Mouse (Mus musculus) neural tube, embryonic 11.5 days (tissue): Measurements from ENCODE around the gene Trappc2l. TPM values are rescaled to one million over a fixed set of nuclear protein-coding genes. Genes with fewer than 3 reads are reported as not detected.

ENCODE experiments used
- ATAC-seq: fragments of 200-750 bp; cut with Nextera tagmentation; 2 replicates; pipeline ENCODE4 v1.8.0; 2017; ENCODE audit warnings: moderate number of reproducible peaks, mild to moderate bottlenecking, moderate TSS enrichment, moderate library complexity; ENCODE audit not compliant: insufficient read depth, low FRiP score, low TSS enrichment
- DNase-seq: peaks from one replicate; pipeline ENCODE4 v3.0.0-alpha.2; 2015; ENCODE audit warnings: low spot score
- H3K27ac ChIP-seq: fragments of 300-500 bp; sonication (generic); 2 replicates; pipeline ENCODE4 v1.5.1; 2014; ENCODE audit warnings: low read depth, mild to moderate bottlenecking, low read length
- H3K27me3 ChIP-seq: fragments of 300-500 bp; sonication (generic); 2 replicates; pipeline ENCODE4 v1.6.1; 2014; ENCODE audit warnings: mild to moderate bottlenecking, low read length, mixed read lengths; ENCODE audit not compliant: control insufficient read depth, insufficient read depth
- H3K36me3 ChIP-seq: fragments of 300-500 bp; sonication (generic); 2 replicates; pipeline ENCODE4 v1.6.1; 2014; ENCODE audit warnings: mild to moderate bottlenecking, low read length, moderate library complexity, mixed read lengths; ENCODE audit not compliant: control insufficient read depth, insufficient read depth
- H3K4me1 ChIP-seq: fragments of 300-500 bp; sonication (generic); 2 replicates; pipeline ENCODE4 v1.6.1; 2014; ENCODE audit warnings: low read length, mixed read lengths; ENCODE audit not compliant: control insufficient read depth, insufficient read depth
- H3K4me2 ChIP-seq: fragments of 300-500 bp; sonication (generic); 2 replicates; pipeline ENCODE4 v1.6.1; 2014; ENCODE audit warnings: low read depth, mild to moderate bottlenecking, moderate library complexity
- H3K4me3 ChIP-seq: fragments of 300-500 bp; sonication (generic); 2 replicates; pipeline ENCODE4 v1.5.1; 2014; ENCODE audit warnings: low read depth, low read length
- H3K9ac ChIP-seq: fragments of 300-500 bp; sonication (generic); 2 replicates; pipeline ENCODE4 v1.6.1; 2014; ENCODE audit warnings: mild to moderate bottlenecking, low read length
- H3K9me3 ChIP-seq: fragments of 300-500 bp; sonication (generic); 2 replicates; pipeline ENCODE4 v1.6.1; 2016; ENCODE audit warnings: low read length; ENCODE audit not compliant: control insufficient read depth
- WGBS: fragments of 180-500 bp; shearing (Covaris S2); extraction: QIAGEN DNeasy Blood & Tissue Kit; methylation state at CpG from one replicate; pipeline ENCODE4 v1.1.7; 2014; 5-methylcytosine and 5-hydroxymethylcytosine counted together
- polyA plus RNA-seq: library from polyadenylated mRNA; unstranded; fragments of >200 nt; fragmentation: Nextera tagmentation; extraction: Ambion mirVana; gene quantifications from 2 replicates; pipeline ENCODE4 v1.2.1, GENCODE M21; 2014

Trappc2l gene
- polyA plus RNA-seq, 1 experiment from 2014 or later, result 59.7 TPM

DNA sequence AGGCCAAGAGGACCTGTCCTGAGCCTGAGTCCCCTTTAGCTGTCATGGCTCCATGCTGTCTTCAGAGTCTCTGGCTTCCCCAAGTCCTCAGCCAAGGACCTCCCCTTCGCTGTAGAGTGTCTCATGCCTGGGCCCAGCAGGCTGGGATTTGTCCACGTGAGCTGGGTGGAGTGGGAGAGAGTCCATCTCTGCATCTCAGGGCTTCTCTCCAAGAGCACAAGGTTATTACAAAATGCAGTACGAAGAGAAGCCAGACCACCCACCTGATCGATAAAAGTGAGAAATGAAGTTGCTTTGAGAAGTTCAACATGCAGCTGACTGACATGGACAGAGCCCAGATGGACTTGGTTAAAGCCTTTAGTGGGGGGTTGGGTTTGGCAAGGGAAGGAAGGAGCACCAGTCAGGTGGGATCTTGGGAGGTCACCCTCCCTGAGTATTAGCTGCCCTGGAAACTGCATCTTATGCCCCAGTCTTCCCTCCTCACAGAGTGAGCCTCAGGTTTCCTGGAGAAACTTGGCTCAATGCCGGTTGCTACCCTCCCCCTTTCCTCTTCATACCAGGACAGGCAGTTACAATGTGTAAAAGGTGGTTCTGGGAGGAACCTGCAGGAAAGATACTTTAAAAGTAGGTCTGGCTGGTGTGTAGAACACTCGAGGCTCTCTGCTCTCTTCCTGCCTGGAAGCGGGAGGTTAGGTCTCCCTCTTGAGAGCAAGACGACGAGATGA is 4.9 kb downstream of the Trappc2l start:
- H3K36me3 ChIP-seq, result no peaks in the 10 kb centered on the region
- DNase-seq (peak; percentile 11), ATAC-seq (no peak)
- no peak overlapping the region for H3K9ac ChIP-seq
- H3K27ac ChIP-seq, result no peak overlapping the region
- H3K4me3 ChIP-seq, result no peak overlapping the region
- H3K4me1 ChIP-seq, result peaks cover 11% of the 10 kb centered on the region; the same call in 1 of the 2 replicates
- H3K9me3 ChIP-seq, result no peaks in the 10 kb centered on the region
- H3K27me3 ChIP-seq, result no peaks in the 10 kb centered on the region
- no peak overlapping the region for H3K4me2 ChIP-seq
- 75% methylated on average over 9 of the region's 9 CpGs for WGBS

DNA sequence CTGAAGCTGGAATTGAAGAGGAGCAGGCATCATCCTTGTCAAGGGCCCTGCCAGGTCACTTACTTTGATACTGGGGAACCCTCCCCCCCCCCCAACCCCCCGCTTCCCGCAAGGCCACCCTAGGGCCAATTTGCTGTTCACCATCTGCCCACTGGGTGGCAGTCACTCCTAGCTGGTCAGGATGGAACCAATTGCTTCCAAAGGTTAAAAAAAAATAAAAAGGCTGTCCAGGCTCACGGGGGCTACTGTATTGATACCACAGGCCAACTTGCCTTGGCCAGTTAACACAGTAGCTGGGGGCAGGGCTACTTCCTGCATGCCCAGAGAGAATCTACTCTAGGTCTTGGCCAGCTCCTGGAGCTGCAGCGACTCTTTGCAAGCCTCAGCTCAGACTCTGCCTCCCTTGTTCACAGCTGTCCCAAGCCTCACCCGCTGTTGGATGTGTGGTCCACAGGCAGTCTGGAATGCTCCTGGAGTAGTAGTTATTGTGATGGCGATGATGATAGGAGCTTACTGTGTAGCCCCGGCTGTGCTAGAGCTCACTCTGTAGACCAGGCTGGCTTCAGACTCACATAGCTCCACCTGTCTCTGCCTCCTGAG is 6.6 kb downstream of the Trappc2l start:
- Histone ChIP-seq H3K4me2 (no peak overlapping the region), H3K27me3 (no peaks in the 10 kb centered on the region), H3K9me3 (no peaks in the 10 kb centered on the region), H3K36me3 (no peaks in the 10 kb centered on the region), H3K4me1 (peaks cover 5% of the 10 kb centered on the region; the same call in 1 of the 2 replicates), H3K27ac (no peak overlapping the region), H3K9ac (no peak overlapping the region), H3K4me3 (no peak overlapping the region)
- ATAC-seq, result no peak
- peak; percentile 86 for DNase-seq
- WGBS, result 37% methylated on average over 5 of the region's 7 CpGs

DNA sequence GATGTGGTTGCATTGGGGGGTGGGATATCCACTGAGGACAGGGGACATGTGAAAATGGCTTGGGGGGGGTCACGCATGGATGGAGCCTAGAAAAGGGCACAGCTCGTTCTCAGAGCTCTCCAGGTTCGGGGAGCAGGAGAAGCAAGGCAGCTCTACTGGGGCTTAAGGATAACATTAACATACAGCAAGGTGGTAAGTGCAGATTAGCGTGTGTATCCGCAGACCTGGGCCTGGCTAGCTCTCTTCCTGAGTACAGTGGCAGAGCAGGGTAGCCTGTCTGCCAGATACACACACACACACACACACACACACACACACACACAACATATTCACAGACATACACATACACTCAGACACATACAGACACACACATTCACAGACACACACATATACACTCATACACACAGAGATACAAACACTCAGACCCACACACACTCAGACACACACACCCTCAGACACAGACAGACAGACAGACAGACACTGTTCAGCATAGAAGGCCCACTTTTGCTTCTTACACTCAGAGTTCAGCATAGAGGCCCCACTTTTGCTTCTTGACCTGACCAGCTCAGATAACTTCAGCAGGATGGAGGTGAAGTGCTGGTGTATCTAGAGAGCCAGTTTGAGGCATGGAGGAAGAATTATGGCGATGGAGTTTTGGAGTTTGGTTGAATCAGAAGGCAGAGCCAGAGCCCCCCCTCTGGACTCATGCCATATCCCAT is 7.4 kb downstream of the Trappc2l start:
- no peaks in the 10 kb centered on the region for H3K27me3 ChIP-seq
- 79% methylated on average over 6 of the region's 6 CpGs for WGBS
- H3K9ac ChIP-seq, result no peak overlapping the region
- H3K4me1 ChIP-seq, result peaks cover 5% of the 10 kb centered on the region; the same call in 1 of the 2 replicates
- H3K9me3 ChIP-seq, result no peaks in the 10 kb centered on the region
- no peak overlapping the region for H3K4me2 ChIP-seq
- no peak overlapping the region for H3K4me3 ChIP-seq
- no peak for ATAC-seq
- no peak overlapping the region for H3K27ac ChIP-seq
- H3K36me3 ChIP-seq, result no peaks in the 10 kb centered on the region
- DNase-seq, result no peak

DNA sequence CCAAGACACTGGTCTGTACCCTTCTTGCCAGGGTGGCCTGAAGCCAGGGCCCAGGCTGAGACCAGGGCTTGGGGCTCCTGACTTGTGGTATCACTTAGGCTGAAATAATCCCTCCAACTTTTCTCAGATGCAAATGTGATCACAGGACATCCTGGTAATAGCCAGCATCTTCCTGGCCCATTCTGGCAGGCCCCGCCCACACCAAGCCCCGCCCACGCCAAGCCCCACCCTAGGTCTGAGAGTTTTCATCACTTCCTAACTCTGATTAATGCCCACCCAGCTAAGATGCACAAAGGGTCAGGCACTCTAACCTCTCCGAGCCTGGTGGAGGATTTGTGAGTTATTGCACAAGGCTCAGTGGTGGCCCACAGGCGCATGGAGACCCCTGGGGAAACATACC is 9.0 kb downstream of the Trappc2l start:
- H3K4me3 ChIP-seq, result no peak overlapping the region
- no peak overlapping the region for H3K27ac ChIP-seq
- WGBS, result 41% methylated on average over 5 of the region's 5 CpGs
- no peak overlapping the region for H3K4me2 ChIP-seq
- no peaks in the 10 kb centered on the region for H3K27me3 ChIP-seq
- H3K4me1 ChIP-seq, result peaks cover 5% of the 10 kb centered on the region; the same call in 1 of the 2 replicates
- no peak for DNase-seq
- no peak overlapping the region for H3K9ac ChIP-seq
- no peaks in the 10 kb centered on the region for H3K36me3 ChIP-seq
- ATAC-seq, result no peak
- H3K9me3 ChIP-seq, result no peaks in the 10 kb centered on the region

DNA sequence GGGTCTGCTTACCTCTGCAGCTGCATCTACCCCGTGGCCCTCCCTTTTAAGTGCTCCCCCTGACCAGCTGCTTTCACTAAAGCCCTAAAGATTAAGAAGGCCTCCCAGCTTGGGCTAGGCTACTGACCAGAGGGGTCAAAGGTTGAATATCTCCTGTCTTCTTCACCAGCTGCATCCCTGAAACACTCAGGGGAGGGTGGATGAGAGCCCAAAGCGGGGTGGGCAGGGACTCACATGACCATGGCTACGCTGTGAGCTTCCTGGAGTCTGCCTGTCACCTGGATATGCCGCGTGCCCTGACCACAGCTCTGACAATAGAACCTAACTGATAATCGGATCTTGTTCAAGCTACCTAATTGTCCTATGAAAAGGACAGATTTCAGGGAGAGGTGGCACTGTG is 11.3 kb downstream of the Trappc2l start, which contains the start of gene Pabpn1l:
Gene Pabpn1l, minus strand, starts transcription at position 13 of the 400 bp plus-strand sequence.
- Histone ChIP-seq H3K36me3 (no peaks in the 10 kb centered on the region), H3K4me2 (no peak within 1 kb of the TSS), H3K4me3 (no peak within 1 kb of the TSS), H3K9me3 (no peaks in the 10 kb centered on the region), H3K9ac (no peak within 1 kb of the TSS), H3K4me1 (peaks cover 5% of the 10 kb centered on the region; the same call in 1 of the 2 replicates), H3K27ac (no peak within 1 kb of the TSS), H3K27me3 (no peaks in the 10 kb centered on the region)
- ATAC-seq, result no peak
- WGBS, result 64% methylated on average over 6 of the region's 6 CpGs
- no peak for DNase-seq

DNA sequence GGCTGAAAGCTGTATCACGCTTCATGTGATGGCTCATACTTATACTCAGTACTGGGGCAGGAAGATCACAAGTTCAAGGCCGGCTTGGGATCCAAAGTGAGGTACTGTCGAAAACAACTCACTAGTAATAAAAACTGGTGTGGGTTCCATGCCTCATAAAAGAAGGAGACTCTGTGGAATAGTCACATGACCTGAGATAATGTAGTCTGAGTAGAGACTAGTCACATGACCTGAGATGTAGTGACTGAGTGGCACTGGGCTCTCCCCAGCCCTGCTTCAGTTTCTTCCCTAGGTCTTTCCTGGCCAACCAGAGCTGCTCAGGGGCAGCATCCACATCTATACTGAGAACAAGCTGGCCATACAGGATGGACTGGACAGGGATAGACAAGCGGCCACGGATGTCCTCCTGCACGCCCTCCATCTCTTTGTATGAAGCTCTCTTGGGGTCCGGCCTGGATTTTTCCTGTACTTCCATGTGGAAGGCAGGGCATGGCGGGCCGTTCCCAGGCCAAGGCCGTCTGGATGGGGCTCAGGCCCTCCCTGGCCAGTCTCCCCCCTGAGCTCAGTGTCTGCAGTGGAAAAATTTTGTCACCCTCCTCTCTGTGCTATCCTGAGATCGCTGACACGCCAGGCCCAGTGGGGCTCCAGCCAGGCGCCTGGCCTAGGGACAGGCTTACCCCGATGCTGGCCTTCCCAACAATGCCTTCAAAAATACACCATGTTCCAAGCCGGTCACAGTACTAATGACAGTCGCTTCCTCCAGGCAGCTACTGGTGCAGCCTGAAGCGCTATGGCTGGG is 12.6 kb downstream of the Trappc2l start:
- H3K27ac ChIP-seq, result no peak overlapping the region
- no peak overlapping the region for H3K4me2 ChIP-seq
- no peak overlapping the region for H3K4me3 ChIP-seq
- WGBS, result 92% methylated on average over 17 of the region's 17 CpGs
- peaks cover 3% of the 10 kb centered on the region; the same call in 1 of the 2 replicates for H3K4me1 ChIP-seq
- no peaks in the 10 kb centered on the region for H3K36me3 ChIP-seq
- no peaks in the 10 kb centered on the region for H3K9me3 ChIP-seq
- ATAC-seq (no peak), DNase-seq (no peak)
- H3K9ac ChIP-seq, result no peak overlapping the region
- no peaks in the 10 kb centered on the region for H3K27me3 ChIP-seq

DNA sequence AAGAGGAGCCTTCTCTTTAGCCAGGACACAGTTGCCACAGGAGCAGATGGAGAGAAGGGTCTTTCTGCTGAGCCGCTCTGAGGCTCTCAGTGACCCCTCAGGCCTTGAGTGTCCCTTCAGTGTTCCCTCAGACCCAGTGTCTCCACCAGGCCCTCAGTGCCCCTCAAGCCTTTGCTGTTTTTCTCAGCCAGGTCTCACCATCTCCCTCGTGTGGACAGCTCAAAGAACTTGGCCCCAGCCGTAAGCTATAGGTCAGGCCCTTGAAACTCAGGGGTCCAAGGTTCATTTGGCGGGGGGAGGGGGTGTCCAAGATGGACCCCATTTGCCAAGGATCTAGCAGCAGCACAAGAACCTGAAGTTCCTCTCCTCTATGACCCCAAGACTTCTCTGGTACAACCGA is 13.2 kb downstream of the Trappc2l start:
- Histone ChIP-seq H3K9ac (no peak overlapping the region), H3K27ac (no peak overlapping the region), H3K36me3 (no peaks in the 10 kb centered on the region), H3K4me1 (no peaks in the 10 kb centered on the region), H3K9me3 (no peaks in the 10 kb centered on the region), H3K4me3 (no peak overlapping the region), H3K4me2 (no peak overlapping the region), H3K27me3 (no peaks in the 10 kb centered on the region)
- 77% methylated on average over 5 of the region's 5 CpGs for WGBS
- DNase-seq (no peak), ATAC-seq (no peak)

DNA sequence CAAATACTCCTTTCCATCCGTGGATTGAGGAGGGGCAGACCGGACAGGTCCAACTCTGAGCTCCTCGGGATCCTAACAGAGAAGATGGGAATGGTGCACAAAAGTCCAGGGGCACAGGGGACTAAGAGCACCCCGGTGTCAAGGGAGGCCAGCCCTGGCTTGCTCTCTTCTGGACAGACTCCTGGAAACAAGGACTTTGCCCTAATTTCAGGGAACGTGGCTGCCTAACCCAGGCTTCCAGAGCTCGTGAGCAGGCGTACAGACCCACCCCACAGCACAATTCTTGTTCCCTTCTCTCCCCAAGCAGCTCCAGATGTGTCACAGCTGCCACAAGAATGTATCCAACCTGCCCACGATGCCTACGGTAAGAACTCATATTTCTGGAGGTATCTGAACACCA is 14.4 kb downstream of the Trappc2l start:
- Histone ChIP-seq H3K4me3 (no peak overlapping the region), H3K9ac (no peak overlapping the region), H3K4me1 (no peaks in the 10 kb centered on the region; the same call in 1 of the 2 replicates), H3K9me3 (no peaks in the 10 kb centered on the region), H3K27me3 (no peaks in the 10 kb centered on the region), H3K4me2 (no peak overlapping the region), H3K27ac (no peak overlapping the region), H3K36me3 (no peaks in the 10 kb centered on the region)
- 90% methylated on average over 9 of the region's 9 CpGs for WGBS
- DNase-seq, result no peak
- ATAC-seq, result no peak
